Mouse (Mus musculus) stomach, embryonic 16.5 days (tissue): ENCODE data around the gene Gpx3. TPM values are rescaled to one million over a fixed set of nuclear protein-coding genes. Genes with fewer than 3 reads are reported as not detected.
"Not testable (repeated sequence)": the region's sequence is repeated elsewhere in the genome, so short reads cannot be mapped to it uniquely, and the experiment has no call there.

Source experiments
- ATAC-seq: fragments of 200-750 bp; cut with Nextera tagmentation; 2 replicates; pipeline ENCODE4 v1.8.0; 2017; ENCODE audit warnings: moderate number of reproducible peaks, moderate TSS enrichment; ENCODE audit not compliant: insufficient read depth, low FRiP score
- H3K27ac ChIP-seq: fragments of 300-500 bp; sonication (generic); 2 replicates; pipeline ENCODE4 v1.5.1; 2014; ENCODE audit warnings: low read length
- H3K27me3 ChIP-seq: fragments of 300-500 bp; sonication (generic); 2 replicates; pipeline ENCODE4 v1.6.1; 2014; ENCODE audit warnings: low read length, control low read depth, mixed read lengths; ENCODE audit not compliant: control insufficient read depth, insufficient read depth
- H3K36me3 ChIP-seq: fragments of 300-500 bp; sonication (generic); 2 replicates; pipeline ENCODE4 v1.6.1; 2014; ENCODE audit warnings: low read length; ENCODE audit not compliant: control insufficient read depth, insufficient read depth
- H3K4me1 ChIP-seq: fragments of 300-500 bp; sonication (generic); 2 replicates; pipeline ENCODE4 v1.6.1; 2014; ENCODE audit warnings: low read length, control low read depth, mixed read lengths; ENCODE audit not compliant: control insufficient read depth, insufficient read depth
- H3K4me2 ChIP-seq: fragments of 300-500 bp; sonication (generic); 2 replicates; pipeline ENCODE4 v1.6.1; 2014; ENCODE audit warnings: low read depth, low read length, mixed read lengths
- H3K4me3 ChIP-seq: fragments of 300-500 bp; sonication (generic); replicated peaks from 2 replicates; pipeline ENCODE4 v1.5.1; 2014; ENCODE audit warnings: mild to moderate bottlenecking, low read length
- H3K9ac ChIP-seq: fragments of 300-500 bp; sonication (generic); 2 replicates; pipeline ENCODE4 v1.6.1; 2014; ENCODE audit warnings: low read length
- H3K9me3 ChIP-seq: fragments of 300-500 bp; sonication (generic); replicated peaks from 2 replicates; pipeline ENCODE4 v1.6.1; 2016; ENCODE audit warnings: low read length, control low read depth; ENCODE audit not compliant: control insufficient read depth
- WGBS: fragments of 180-500 bp; shearing (Covaris S2); extraction: QIAGEN DNeasy Blood & Tissue Kit; methylation state at CpG from one replicate; pipeline ENCODE4 v1.1.7; 2014; 5-methylcytosine and 5-hydroxymethylcytosine counted together
- polyA plus RNA-seq: library from polyadenylated mRNA; unstranded; fragments of >200 nt; fragmentation: Nextera tagmentation; extraction: Ambion mirVana; gene quantifications from 2 replicates; pipeline ENCODE4 v1.2.1, GENCODE M21; 2015

Gpx3 gene
- polyA plus RNA-seq, 1 experiment from 2014 or later: 174 TPM

GRCm38 (mm10) chr11:54892091-54892490 is 10.2 kb upstream of the Gpx3 start:
- no peaks in the 10 kb centered on the region for H3K9me3 ChIP-seq
- H3K9ac ChIP-seq: no peak overlapping the region
- no peak overlapping the region for H3K27ac ChIP-seq
- no peaks in the 10 kb centered on the region for H3K4me1 ChIP-seq
- WGBS: 43% methylated on average over 7 of the region's 7 CpGs
- no peaks in the 10 kb centered on the region for H3K36me3 ChIP-seq
- no peak for ATAC-seq
- H3K4me2 ChIP-seq: no peak overlapping the region
- H3K27me3 ChIP-seq: no peaks in the 10 kb centered on the region
- no peak overlapping the region for H3K4me3 ChIP-seq

GRCm38 (mm10) chr11:54894589-54894988 is 7.7 kb upstream of the Gpx3 start:
- H3K9me3 ChIP-seq: no peaks in the 10 kb centered on the region
- H3K4me2 ChIP-seq: no peak overlapping the region
- H3K4me1 ChIP-seq: no peaks in the 10 kb centered on the region
- H3K9ac ChIP-seq: no peak overlapping the region
- 52% methylated on average over 9 of the region's 9 CpGs for WGBS
- H3K27ac ChIP-seq: no peak overlapping the region
- H3K4me3 ChIP-seq: no peak overlapping the region
- ATAC-seq: no peak
- H3K27me3 ChIP-seq: no peaks in the 10 kb centered on the region
- H3K36me3 ChIP-seq: no peaks in the 10 kb centered on the region

GRCm38 (mm10) chr11:54896646-54897045 is 5.6 kb upstream of the Gpx3 start:
- not testable (repeated sequence) for H3K4me2 ChIP-seq, H3K9me3 ChIP-seq, H3K9ac ChIP-seq, H3K4me3 ChIP-seq, ATAC-seq, H3K36me3 ChIP-seq, H3K27me3 ChIP-seq, H3K4me1 ChIP-seq, H3K27ac ChIP-seq
- 88% methylated on average over 3 of the region's 3 CpGs for WGBS

- 57% methylated on average over 5 of the region's 5 CpGs for WGBS
- no peak for ATAC-seq
These were observed 4.8 kb upstream of the Gpx3 start for GRCm38 (mm10) chr11:54897470-54897869.

GRCm38 (mm10) chr11:54899657-54900056 is 2.6 kb upstream of the Gpx3 start:
- Histone ChIP-seq H3K4me1 (peaks cover 15% of the 10 kb centered on the region; the same call in 1 of the 2 replicates), H3K27ac (no peak overlapping the region), H3K27me3 (no peaks in the 10 kb centered on the region), H3K4me2 (no peak overlapping the region), H3K9ac (no peak overlapping the region), H3K4me3 (no peak overlapping the region), H3K36me3 (no peaks in the 10 kb centered on the region), H3K9me3 (no peaks in the 10 kb centered on the region)
- no peak for ATAC-seq
- 66% methylated on average over 4 of the region's 4 CpGs for WGBS

More at GRCm38 (mm10) chr11:54897470-54897869, 4.8 kb upstream of the Gpx3 start:
- Histone ChIP-seq H3K27ac (no peak overlapping the region), H3K9ac (no peak overlapping the region), H3K4me3 (no peak overlapping the region), H3K9me3 (no peaks in the 10 kb centered on the region), H3K36me3 (no peaks in the 10 kb centered on the region), H3K4me2 (no peak overlapping the region), H3K27me3 (no peaks in the 10 kb centered on the region), H3K4me1 (no peaks in the 10 kb centered on the region)

GRCm38 (mm10) chr11:54903339-54903738 is 1.1 kb downstream of the Gpx3 start:
- Histone ChIP-seq H3K9ac (peak overlapping the region; percentile 75), H3K36me3 (no peaks in the 10 kb centered on the region), H3K4me2 (peak overlapping the region; percentile 87), H3K4me3 (peak overlapping the region; percentile 57), H3K9me3 (no peaks in the 10 kb centered on the region), H3K27ac (peak overlapping the region; percentile 66; the same call in 1 of the 2 replicates), H3K4me1 (peaks cover 15% of the 10 kb centered on the region; the same call in 1 of the 2 replicates), H3K27me3 (no peaks in the 10 kb centered on the region)
- 66% methylated on average over 5 of the region's 5 CpGs for WGBS
- no peak for ATAC-seq

- Histone ChIP-seq H3K4me1 (peaks cover 15% of the 10 kb centered on the region; the same call in 1 of the 2 replicates), H3K36me3 (no peaks in the 10 kb centered on the region), H3K4me2 (peak overlapping the region; percentile 87), H3K9me3 (no peaks in the 10 kb centered on the region), H3K27me3 (no peaks in the 10 kb centered on the region), H3K4me3 (peak overlapping the region; percentile 57; the same call in 1 of the 2 replicates), H3K27ac (peak overlapping the region; percentile 66; the same call in 1 of the 2 replicates), H3K9ac (peak overlapping the region; percentile 75)
- WGBS: 36% methylated on average over 4 of the region's 4 CpGs
- ATAC-seq: peak; percentile 73; the same call in 1 of the 2 replicates
These were observed 1.9 kb downstream of the Gpx3 start for GRCm38 (mm10) chr11:54903940-54904706.

GRCm38 (mm10) chr11:54905086-54905485 is 2.8 kb downstream of the Gpx3 start:
- Histone ChIP-seq H3K36me3 (no peaks in the 10 kb centered on the region), H3K27ac (no peak overlapping the region)

GRCm38 (mm10) chr11:54905931-54906330 is 3.7 kb downstream of the Gpx3 start:
- no peak overlapping the region for H3K4me2 ChIP-seq
- peaks cover 15% of the 10 kb centered on the region; the same call in 1 of the 2 replicates for H3K4me1 ChIP-seq
- no peak overlapping the region for H3K4me3 ChIP-seq
- ATAC-seq: no peak
- H3K27me3 ChIP-seq: no peaks in the 10 kb centered on the region
- no peak overlapping the region for H3K9ac ChIP-seq
- H3K36me3 ChIP-seq: 0 out of 2 replicates have a peak, but pooled peaks cover under 1% of the 10 kb centered on the region
- 45% methylated on average over 4 of the region's 4 CpGs for WGBS
- H3K27ac ChIP-seq: no peak overlapping the region
- no peaks in the 10 kb centered on the region for H3K9me3 ChIP-seq

More at GRCm38 (mm10) chr11:54905086-54905485, 2.8 kb downstream of the Gpx3 start:
- H3K27me3 ChIP-seq: no peaks in the 10 kb centered on the region
- H3K4me1 ChIP-seq: peaks cover 15% of the 10 kb centered on the region; the same call in 1 of the 2 replicates
- no peaks in the 10 kb centered on the region for H3K9me3 ChIP-seq
- H3K9ac ChIP-seq: no peak overlapping the region
- H3K4me3 ChIP-seq: no peak overlapping the region
- no peak overlapping the region for H3K4me2 ChIP-seq
- no peak for ATAC-seq
- WGBS: 81% methylated on average over 3 of the region's 3 CpGs
